Mouse (Mus musculus): Measurements from ENCODE around the gene Topaz1. TPM values are rescaled to one million over a fixed set of nuclear protein-coding genes. Genes with fewer than 3 reads are reported as not detected.

The Topaz1 gene
- polyA plus RNA-seq (2021; fragmentation: Nextera tagmentation) = not detected in 2 replicates
- long read RNA-seq, experiment 1 = 0 reads
- long read RNA-seq, experiment 2 = 0 reads

GRCm38 (mm10) chr9:122747060-122747459 is at the start of gene Topaz1:
Gene Topaz1 (plus strand): TSS chr9:122747346.

DNA sequence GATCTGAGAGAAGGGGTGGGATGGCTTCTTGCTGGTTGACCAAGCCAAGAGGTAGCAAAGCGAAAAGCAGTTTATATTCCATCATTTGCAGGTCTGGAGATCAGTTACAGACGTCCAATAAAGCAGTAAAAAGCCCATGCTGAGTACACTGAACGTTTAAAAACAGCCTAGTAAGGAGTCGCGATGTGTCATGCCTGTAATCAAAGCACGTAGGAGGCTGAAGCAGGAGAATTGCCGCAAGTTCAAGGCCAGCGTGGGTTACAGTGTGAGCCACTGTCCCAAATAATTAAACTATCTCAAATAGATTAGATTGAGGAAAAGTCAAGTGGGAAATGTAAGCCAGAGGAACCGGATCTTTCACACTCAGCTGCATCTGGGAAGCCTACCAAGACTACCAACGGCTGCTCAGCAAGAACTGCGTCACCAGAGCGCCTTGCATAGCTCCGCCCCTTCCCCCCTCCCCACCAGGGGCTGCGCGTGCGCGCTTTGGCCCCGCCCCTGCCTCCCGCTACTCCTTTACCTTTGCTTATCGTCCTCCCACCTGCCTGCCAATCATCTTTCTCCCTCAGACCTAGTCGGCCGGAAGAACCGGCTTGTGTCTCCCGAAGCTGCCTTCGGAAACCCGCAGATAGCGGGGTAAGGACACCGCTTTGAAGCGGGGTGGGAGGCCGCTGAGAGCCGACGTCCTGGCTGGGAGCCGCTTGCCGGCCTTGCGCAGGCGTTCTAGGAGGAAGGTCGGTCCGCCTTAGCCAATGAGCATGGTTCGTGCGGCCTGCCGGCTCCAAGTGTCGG is 58.1 kb downstream of the Topaz1 start, which contains the start of gene Tcaim:
TSS of gene Tcaim (plus strand) at position 487 of the 792 bp plus-strand sequence.

GRCm38 (mm10) chr9:122843760-122844159 is 96.6 kb downstream of the Topaz1 start, which contains the start of gene Gm35549:
Gene Gm35549 (minus strand): TSS chr9:122844035.

Other genes with a start within 250 kb of the Topaz1 start
- gene Tcaim, start 58.2 kb downstream of the Topaz1 start, polyA plus RNA-seq (2021; fragmentation: Nextera tagmentation) = 11.4 and 11.7 TPM in 2 replicates
- 0.50 TPM in 1 of 2 replicates, not detected in the other for gene Gm35549, start 96.7 kb downstream of the Topaz1 start, polyA plus RNA-seq (2021; fragmentation: Nextera tagmentation)
- 12.5 and 17.8 TPM in 2 replicates for gene Zfp445, start 118.7 kb downstream of the Topaz1 start, polyA plus RNA-seq (2021; fragmentation: Nextera tagmentation)
- gene Zkscan7, start 138.3 kb downstream of the Topaz1 start, polyA plus RNA-seq (2021; fragmentation: Nextera tagmentation) = 0.10 and 0.24 TPM in 2 replicates
- 4.4 and 4.9 TPM in 2 replicates for gene Zfp105, start 175.7 kb downstream of the Topaz1 start, polyA plus RNA-seq (2021; fragmentation: Nextera tagmentation)
- 17.5 and 18.8 TPM in 2 replicates for gene 1110059G10Rik, start 203.7 kb downstream of the Topaz1 start, polyA plus RNA-seq (2021; fragmentation: Nextera tagmentation)
- 0.16 and 0.18 TPM in 2 replicates for gene Kif15, start 203.7 kb downstream of the Topaz1 start, polyA plus RNA-seq (2021; fragmentation: Nextera tagmentation)

All from layer of hippocampus, adult 6 months (tissue).